Mouse (Mus musculus): ENCODE results near the gene Olfr800. TPM values are rescaled to one million over a fixed set of nuclear protein-coding genes. Genes with fewer than 3 reads are reported as not detected.

The Olfr800 gene
- polyA plus RNA-seq, 1 experiment from 2014 or later: not detected

DNA sequence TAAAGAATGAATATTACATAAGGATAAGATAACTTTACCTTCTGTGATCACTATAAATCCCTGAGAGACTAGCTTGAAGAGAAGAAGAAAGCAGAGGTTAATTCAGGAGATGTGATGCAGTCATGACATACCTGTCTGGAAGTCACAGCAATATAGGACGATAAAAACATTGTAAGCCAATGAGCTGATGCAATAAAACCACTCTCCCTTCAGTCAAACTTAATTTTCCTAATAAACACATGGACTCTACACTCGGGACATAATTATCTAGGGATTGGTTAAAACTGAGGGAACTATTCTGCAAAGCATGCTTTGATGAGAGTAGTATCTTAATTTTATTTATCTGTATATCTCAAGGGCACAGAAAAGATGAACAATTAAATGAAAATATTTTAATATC lies 36.7 kb downstream of the Olfr800 start, which contains the start of gene Olfr803:
Olfr803 (minus strand) TSS at position 101 of the 400 bp plus-strand sequence.
- Histone ChIP-seq H3K27ac (ENCODE audit: low read depth, low read length) (no peak within 1 kb of the TSS), H3K9ac (ENCODE audit: low read depth, low read length) (no peak within 1 kb of the TSS), H3K4me1 (ENCODE audit: control insufficient read depth, insufficient read depth, low read length) (no peaks in the 10 kb centered on the region), H3K4me2 (no peak within 1 kb of the TSS), H3K9me3 (replicated peaks; ENCODE audit: control insufficient read depth, low read length) (no peaks in the 10 kb centered on the region), H3K4me3 (ENCODE audit: low read depth, low read length) (no peak within 1 kb of the TSS), H3K36me3 (ENCODE audit: control insufficient read depth, insufficient read depth, low read length) (no peaks in the 10 kb centered on the region), H3K27me3 (ENCODE audit: control insufficient read depth, insufficient read depth, low read length) (no peaks in the 10 kb centered on the region)
- WGBS (ENCODE audit: insufficient replicate concordance): 68% methylated on average over 2 of the region's 2 CpGs
- no peak for ATAC-seq (replicated peaks; ENCODE audit: insufficient number of reproducible peaks, low FRiP score, low TSS enrichment)

DNA sequence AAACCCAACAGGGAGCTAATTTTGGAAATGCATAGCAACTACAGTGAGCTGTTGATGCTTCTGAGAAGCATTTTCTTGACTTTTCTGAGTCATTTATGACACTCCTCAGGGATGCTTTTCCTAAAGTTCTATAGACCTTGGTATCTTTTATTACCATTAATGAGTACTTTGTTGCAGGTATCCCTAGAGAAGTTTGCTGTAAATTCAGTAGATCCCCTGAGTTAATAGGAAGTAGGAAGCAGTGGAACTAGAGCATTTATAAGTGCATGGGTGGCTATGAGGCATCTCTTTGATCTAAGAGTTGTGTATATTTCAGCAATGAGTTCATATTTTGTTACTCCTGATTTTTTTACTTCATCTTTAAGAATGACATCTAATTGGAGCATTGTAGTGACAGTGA lies 45.4 kb downstream of the Olfr800 start, which contains the start of gene Olfr804:
Olfr804 (plus strand) TSS at position 301 of the 400 bp plus-strand sequence.
- Histone ChIP-seq H3K27ac (ENCODE audit: low read depth, low read length) (no peak within 1 kb of the TSS), H3K27me3 (ENCODE audit: control insufficient read depth, insufficient read depth, low read length) (no peaks in the 10 kb centered on the region), H3K4me3 (ENCODE audit: low read depth, low read length) (no peak within 1 kb of the TSS), H3K4me2 (no peak within 1 kb of the TSS), H3K9me3 (replicated peaks; ENCODE audit: control insufficient read depth, low read length) (no peaks in the 10 kb centered on the region), H3K9ac (ENCODE audit: low read depth, low read length) (no peak within 1 kb of the TSS), H3K36me3 (ENCODE audit: control insufficient read depth, insufficient read depth, low read length) (no peaks in the 10 kb centered on the region), H3K4me1 (ENCODE audit: control insufficient read depth, insufficient read depth, low read length) (no peaks in the 10 kb centered on the region)
- no peak for ATAC-seq (replicated peaks; ENCODE audit: insufficient number of reproducible peaks, low FRiP score, low TSS enrichment)

Other genes with a start within 250 kb of the Olfr800 start
- gene Olfr786, start 230.4 kb upstream of the Olfr800 start, polyA plus RNA-seq (2014; fragmentation: Nextera tagmentation; extraction: Ambion mirVana): not detected in 2 replicates
- gene Olfr787, start 195.8 kb upstream of the Olfr800 start, polyA plus RNA-seq (2014; fragmentation: Nextera tagmentation; extraction: Ambion mirVana): not detected in 2 replicates
- not detected in 2 replicates for gene Olfr788, start 186.7 kb upstream of the Olfr800 start, polyA plus RNA-seq (2014; fragmentation: Nextera tagmentation; extraction: Ambion mirVana)
- not detected in 2 replicates for gene Olfr789, start 172.9 kb upstream of the Olfr800 start, polyA plus RNA-seq (2014; fragmentation: Nextera tagmentation; extraction: Ambion mirVana)
- gene Olfr790, start 159.2 kb upstream of the Olfr800 start, polyA plus RNA-seq (2014; fragmentation: Nextera tagmentation; extraction: Ambion mirVana): not detected in 2 replicates
- not detected in 2 replicates for gene Olfr791, start 135.9 kb upstream of the Olfr800 start, polyA plus RNA-seq (2014; fragmentation: Nextera tagmentation; extraction: Ambion mirVana)
- gene Olfr792, start 118.5 kb upstream of the Olfr800 start, polyA plus RNA-seq (2014; fragmentation: Nextera tagmentation; extraction: Ambion mirVana): not detected in 2 replicates
- gene Olfr794, start 90.0 kb upstream of the Olfr800 start, polyA plus RNA-seq (2014; fragmentation: Nextera tagmentation; extraction: Ambion mirVana): not detected in 2 replicates
- not detected in 2 replicates for gene Olfr796, start 45.1 kb upstream of the Olfr800 start, polyA plus RNA-seq (2014; fragmentation: Nextera tagmentation; extraction: Ambion mirVana)
- gene Olfr798, start 29.8 kb upstream of the Olfr800 start, polyA plus RNA-seq (2014; fragmentation: Nextera tagmentation; extraction: Ambion mirVana): not detected in 2 replicates
- gene Olfr799, start 20.2 kb upstream of the Olfr800 start, polyA plus RNA-seq (2014; fragmentation: Nextera tagmentation; extraction: Ambion mirVana): not detected in 2 replicates
- not detected in 2 replicates for gene Olfr801, start 16.2 kb downstream of the Olfr800 start, polyA plus RNA-seq (2014; fragmentation: Nextera tagmentation; extraction: Ambion mirVana)
- gene Olfr802, start 30.5 kb downstream of the Olfr800 start, polyA plus RNA-seq (2014; fragmentation: Nextera tagmentation; extraction: Ambion mirVana): 0.03 TPM in 1 of 2 replicates, not detected in the other
- not detected in 2 replicates for gene Olfr803, start 36.6 kb downstream of the Olfr800 start, polyA plus RNA-seq (2014; fragmentation: Nextera tagmentation; extraction: Ambion mirVana)
- not detected in 2 replicates for gene Olfr804, start 45.5 kb downstream of the Olfr800 start, polyA plus RNA-seq (2014; fragmentation: Nextera tagmentation; extraction: Ambion mirVana)
- gene Olfr805, start 71.7 kb downstream of the Olfr800 start, polyA plus RNA-seq (2014; fragmentation: Nextera tagmentation; extraction: Ambion mirVana): not detected in 2 replicates
- not detected in 2 replicates for gene Olfr806, start 84.2 kb downstream of the Olfr800 start, polyA plus RNA-seq (2014; fragmentation: Nextera tagmentation; extraction: Ambion mirVana)
- not detected in 2 replicates for gene Olfr807, start 100.1 kb downstream of the Olfr800 start, polyA plus RNA-seq (2014; fragmentation: Nextera tagmentation; extraction: Ambion mirVana)
- not detected in 2 replicates for gene Olfr808, start 107.8 kb downstream of the Olfr800 start, polyA plus RNA-seq (2014; fragmentation: Nextera tagmentation; extraction: Ambion mirVana)
- gene Olfr809, start 116.9 kb downstream of the Olfr800 start, polyA plus RNA-seq (2014; fragmentation: Nextera tagmentation; extraction: Ambion mirVana): not detected in 2 replicates
- gene Olfr810, start 137.2 kb downstream of the Olfr800 start, polyA plus RNA-seq (2014; fragmentation: Nextera tagmentation; extraction: Ambion mirVana): not detected in 2 replicates
- not detected in 2 replicates for gene Olfr811, start 146.7 kb downstream of the Olfr800 start, polyA plus RNA-seq (2014; fragmentation: Nextera tagmentation; extraction: Ambion mirVana)
- not detected in 2 replicates for gene Olfr812, start 188.4 kb downstream of the Olfr800 start, polyA plus RNA-seq (2014; fragmentation: Nextera tagmentation; extraction: Ambion mirVana)
- not detected in 2 replicates for gene Olfr813, start 197.7 kb downstream of the Olfr800 start, polyA plus RNA-seq (2014; fragmentation: Nextera tagmentation; extraction: Ambion mirVana)
- not detected in 2 replicates for gene Olfr814, start 222.2 kb downstream of the Olfr800 start, polyA plus RNA-seq (2014; fragmentation: Nextera tagmentation; extraction: Ambion mirVana)
- gene Olfr815, start 248.2 kb downstream of the Olfr800 start, polyA plus RNA-seq (2014; fragmentation: Nextera tagmentation; extraction: Ambion mirVana): not detected in 2 replicates